ENCODE assay signal across 8 mouse cellular contexts in genomic region chr4:141238492-141239387, GRCm38 (mm10). TPM values are rescaled to one million over a fixed set of nuclear protein-coding genes. Genes with fewer than 3 reads are reported as not detected.
DNase-seq lines count a peak whose midpoint lies in the region; ATAC-seq lines count a peak whose summit lies in the region.

No protein-coding gene starts in this region.

- no peak for DNase-seq in kidney, postnatal 36 days
- no peak for DNase-seq in retina, embryonic 14.5 days (ENCODE audit: low spot score)
- no peak for DNase-seq in spleen, postnatal 10 days (ENCODE audit: low spot score in 2 of 2)

- H3K4me2 ChIP-seq in kidney, embryonic 15.5 days = peak overlapping the region; percentile 76
- H3K4me2 ChIP-seq in hindbrain, embryonic 15.5 days = peak overlapping the region; percentile 61
- peak overlapping the region; percentile 62 for H3K4me2 ChIP-seq in midbrain, embryonic 16.5 days (ENCODE audit: low read length)

- no peaks in the 10 kb centered on the region for H3K9me3 ChIP-seq in kidney, embryonic 15.5 days (replicated peaks)
- no peaks in the 10 kb centered on the region for H3K9me3 ChIP-seq in hindbrain, embryonic 15.5 days
- no peaks in the 10 kb centered on the region for H3K9me3 ChIP-seq in midbrain, embryonic 16.5 days (replicated peaks; ENCODE audit: control insufficient read depth, low read length, poor library complexity, severe bottlenecking)

- H3K27ac ChIP-seq in kidney, embryonic 15.5 days = no peak overlapping the region
- no peak overlapping the region for H3K27ac ChIP-seq in hindbrain, embryonic 15.5 days (replicated peaks)
- H3K27ac ChIP-seq in midbrain, embryonic 16.5 days (ENCODE audit: low read length) = no peak overlapping the region

- peaks cover 50% of the 10 kb centered on the region for H3K4me1 ChIP-seq in kidney, embryonic 15.5 days
- H3K4me1 ChIP-seq in hindbrain, embryonic 15.5 days (replicated peaks) = peaks cover 19% of the 10 kb centered on the region
- H3K4me1 ChIP-seq in midbrain, embryonic 16.5 days (ENCODE audit: control insufficient read depth, insufficient read depth, low read length) = peaks cover 15% of the 10 kb centered on the region

- no peaks in the 10 kb centered on the region for H3K36me3 ChIP-seq in kidney, embryonic 15.5 days
- H3K36me3 ChIP-seq in hindbrain, embryonic 15.5 days = no peaks in the 10 kb centered on the region
- no peaks in the 10 kb centered on the region for H3K36me3 ChIP-seq in midbrain, embryonic 16.5 days (ENCODE audit: control insufficient read depth, insufficient read depth, low read length)

- WGBS in kidney, embryonic 15.5 days = 5% methylated on average over 20 of the region's 20 CpGs
- 6% methylated on average over 20 of the region's 20 CpGs for WGBS in hindbrain, embryonic 15.5 days
- 4% methylated on average over 20 of the region's 20 CpGs for WGBS in midbrain, embryonic 16.5 days

- peaks cover 69% of the 10 kb centered on the region for H3K27me3 ChIP-seq in kidney, embryonic 15.5 days
- peaks cover 56% of the 10 kb centered on the region for H3K27me3 ChIP-seq in hindbrain, embryonic 15.5 days
- peaks cover 48% of the 10 kb centered on the region for H3K27me3 ChIP-seq in midbrain, embryonic 16.5 days (ENCODE audit: control insufficient read depth, insufficient read depth, low read depth, low read length)

- no peak for ATAC-seq in kidney, embryonic 15.5 days (replicated peaks; ENCODE audit: low FRiP score)
- peak; percentile 30 for ATAC-seq in common myeloid progenitor, adult 5-6 weeks (replicated peaks; ENCODE audit: low read depth, poor library complexity, severe bottlenecking)
- ATAC-seq in hindbrain, embryonic 15.5 days (ENCODE audit: low FRiP score, low read depth) = no peak
- ATAC-seq in midbrain, embryonic 16.5 days = no peak
- no peak for ATAC-seq in frontal cortex, adult (ENCODE audit: low TSS enrichment)

- H3K4me3 ChIP-seq in kidney, embryonic 15.5 days (replicated peaks) = peak overlapping the region; percentile 43
- peak overlapping the region; percentile 29 for H3K4me3 ChIP-seq in hindbrain, embryonic 15.5 days
- H3K4me3 ChIP-seq in midbrain, embryonic 16.5 days (ENCODE audit: low read depth, low read length) = peak overlapping the region; percentile 36

- peak overlapping the region; percentile 6; the same call in 1 of the 2 replicates for H3K9ac ChIP-seq in kidney, embryonic 15.5 days
- no peak overlapping the region for H3K9ac ChIP-seq in hindbrain, embryonic 15.5 days
- peak overlapping the region; percentile 47; the same call in 1 of the 2 replicates for H3K9ac ChIP-seq in midbrain, embryonic 16.5 days (ENCODE audit: low read depth, low read length)

RNA-seq across cellular contexts. Expression of gene Arhgef19, which starts 0.6 kb away (rescaled TPM):
- polyA plus RNA-seq in kidney, embryonic 15.5 days (2015; fragmentation: Nextera tagmentation; extraction: Ambion mirVana) = 7.4 and 9.6 TPM in 2 replicates
- not detected in 2 replicates for total RNA-seq in common myeloid progenitor, adult 5-6 weeks (2017)
- polyA plus RNA-seq in hindbrain, embryonic 15.5 days (2015; fragmentation: Nextera tagmentation; extraction: Ambion mirVana) = 1.5 and 1.7 TPM in 2 replicates
- 1.1 and 1.3 TPM in 2 replicates for polyA plus RNA-seq in midbrain, embryonic 16.5 days (2015; fragmentation: Nextera tagmentation; extraction: Ambion mirVana)

RNA-seq across cellular contexts. Expression of gene Rsg1, which starts 25.0 kb away (rescaled TPM):
- 5.9 and 6.8 TPM in 2 replicates for polyA plus RNA-seq in kidney, embryonic 15.5 days (2015; fragmentation: Nextera tagmentation; extraction: Ambion mirVana)
- 2.2 and 6.1 TPM in 2 replicates for total RNA-seq in common myeloid progenitor, adult 5-6 weeks (2017)
- 7.8 and 10.9 TPM in 2 replicates for polyA plus RNA-seq in hindbrain, embryonic 15.5 days (2015; fragmentation: Nextera tagmentation; extraction: Ambion mirVana)
- polyA plus RNA-seq in midbrain, embryonic 16.5 days (2015; fragmentation: Nextera tagmentation; extraction: Ambion mirVana) = 7.9 and 10.5 TPM in 2 replicates
